Mouse (Mus musculus) kidney, postnatal 14 days (tissue): ENCODE measurements around the gene Ppp2r3a.

Source experiments
- DNase-seq: peaks from one replicate; pipeline ENCODE4 v3.0.0; 2022; ENCODE audit warnings: mixed read lengths

Ppp2r3a gene

DNA sequence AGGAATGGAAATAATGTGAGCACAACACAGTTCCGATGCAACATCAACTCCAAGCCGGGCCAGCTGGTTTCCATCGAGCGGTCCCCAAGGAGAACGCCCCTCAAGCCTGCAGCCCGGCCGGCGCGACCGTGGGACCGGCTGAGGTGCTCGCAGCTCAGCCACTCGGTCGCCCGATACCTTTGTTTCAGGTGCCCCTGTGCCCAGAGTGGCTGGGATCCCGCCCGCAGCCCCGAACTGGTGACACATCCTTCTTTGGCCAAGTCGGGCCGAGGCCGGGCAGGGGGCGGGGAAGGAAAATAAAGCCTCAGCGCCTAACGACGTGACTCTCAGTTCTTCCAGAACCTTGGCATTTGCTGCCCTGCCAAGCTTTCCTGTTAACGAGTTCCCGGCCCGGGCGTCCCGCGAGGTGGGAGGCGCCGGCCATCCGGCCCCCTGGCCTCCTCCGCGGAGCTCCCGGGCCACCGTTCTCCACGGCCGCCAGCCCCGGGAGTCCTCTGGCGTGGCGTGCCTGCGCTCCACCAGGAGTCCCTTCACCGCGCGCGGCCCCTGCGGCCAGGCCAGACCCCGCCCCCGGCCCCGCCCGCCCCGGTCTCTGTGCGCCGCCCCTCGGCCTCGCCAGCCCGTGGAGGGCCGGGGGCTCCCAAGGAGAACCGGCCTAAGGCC lies 483 bp downstream of the Ppp2r3a start:
- no peak for DNase-seq

DNA sequence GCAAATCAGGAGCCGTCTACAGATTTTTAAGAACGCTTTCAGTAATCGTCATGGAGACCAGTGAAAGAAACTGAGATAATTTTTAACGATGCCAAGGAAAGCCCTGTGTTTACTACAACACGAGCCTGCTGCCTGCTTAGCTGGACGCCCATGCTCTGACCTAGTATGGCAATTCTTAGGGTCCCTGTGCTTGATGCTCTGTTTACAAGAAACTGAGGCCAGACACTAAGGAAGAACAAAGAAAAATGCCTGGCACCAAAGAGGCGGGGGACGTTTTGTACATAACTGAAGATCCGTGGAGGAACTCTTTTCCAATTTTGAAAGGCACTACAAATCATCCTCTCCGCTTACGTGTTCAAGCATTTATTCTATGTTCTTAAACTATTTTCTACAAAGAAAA lies 1.1 kb downstream of the Ppp2r3a start:
- peak; percentile 21 for DNase-seq

DNA sequence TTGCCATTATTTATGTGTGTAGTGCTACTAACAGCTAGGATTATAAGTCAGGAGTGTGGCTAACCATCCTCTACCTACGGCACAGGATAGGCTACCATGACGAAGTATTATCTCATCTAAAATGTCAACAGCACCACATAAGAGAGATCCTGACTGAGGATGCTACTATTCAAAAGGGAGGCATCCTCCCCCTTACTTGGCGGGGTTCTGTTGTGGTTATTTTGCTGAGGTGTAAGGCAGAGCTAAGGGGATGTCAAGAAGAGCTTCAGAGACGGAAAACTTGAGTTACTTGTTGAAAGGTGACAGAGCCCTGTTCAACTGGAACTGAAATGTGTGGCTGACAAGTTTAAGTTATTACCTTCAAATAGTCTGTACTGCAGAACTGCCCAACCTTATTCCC lies 2.0 kb downstream of the Ppp2r3a start:
- DNase-seq = no peak

DNA sequence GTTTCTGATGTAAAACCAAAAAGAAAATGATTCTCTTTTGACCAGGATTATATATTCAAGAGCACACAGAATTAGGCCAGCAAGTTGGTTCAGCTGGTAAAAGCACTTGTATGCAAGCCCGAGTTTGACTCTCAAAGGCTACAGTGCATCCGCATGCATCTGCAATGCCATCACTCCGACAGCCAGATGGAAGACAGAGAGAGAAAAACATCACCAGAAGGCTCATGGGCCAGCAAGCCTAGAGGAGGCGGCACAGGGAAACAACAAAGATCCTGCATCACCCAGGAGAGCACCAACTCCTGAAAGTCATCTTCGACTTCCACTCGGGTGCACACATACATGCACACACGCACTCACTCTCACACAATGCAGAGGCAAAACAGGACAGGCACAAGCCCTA lies 4.1 kb downstream of the Ppp2r3a start:
- no peak for DNase-seq

DNA sequence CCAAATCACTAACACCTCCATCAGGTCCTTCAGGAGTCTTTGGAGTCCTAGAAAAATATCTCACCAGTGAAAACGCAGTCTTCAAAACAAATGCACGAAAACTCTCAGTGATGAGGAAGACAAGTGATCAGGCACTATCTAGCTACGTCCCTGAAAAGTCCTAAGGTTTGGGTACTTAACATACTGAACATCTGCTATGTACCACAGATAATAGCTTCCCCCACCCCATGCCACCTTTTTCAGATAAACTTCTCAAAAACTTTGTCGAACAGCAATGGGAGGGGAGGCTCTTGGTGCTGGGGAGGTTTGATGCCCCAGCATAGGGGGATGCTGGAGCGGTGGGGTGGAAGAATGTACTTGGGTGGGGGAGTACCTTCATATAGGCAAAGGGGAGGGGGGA lies 6.1 kb downstream of the Ppp2r3a start:
- no peak for DNase-seq

DNA sequence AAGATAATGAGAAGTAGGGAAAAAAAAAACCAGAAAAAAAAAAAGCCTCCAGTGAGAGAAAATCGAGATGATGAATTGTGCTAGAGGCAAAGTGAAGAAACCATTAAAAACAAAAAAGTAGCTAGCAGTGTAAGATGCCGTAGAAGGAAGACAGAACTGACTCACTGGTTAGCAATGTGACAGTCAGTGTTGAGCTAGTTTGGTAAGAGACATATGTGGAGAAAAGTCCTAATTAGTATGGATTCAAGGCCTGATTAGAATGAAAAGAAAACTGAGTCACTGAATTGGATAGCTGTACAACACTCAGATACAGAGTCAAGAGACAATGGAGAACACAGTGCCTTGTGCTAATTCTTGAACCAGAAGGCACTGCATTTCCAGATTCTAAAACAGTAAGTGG lies 7.9 kb downstream of the Ppp2r3a start:
- no peak for DNase-seq

DNA sequence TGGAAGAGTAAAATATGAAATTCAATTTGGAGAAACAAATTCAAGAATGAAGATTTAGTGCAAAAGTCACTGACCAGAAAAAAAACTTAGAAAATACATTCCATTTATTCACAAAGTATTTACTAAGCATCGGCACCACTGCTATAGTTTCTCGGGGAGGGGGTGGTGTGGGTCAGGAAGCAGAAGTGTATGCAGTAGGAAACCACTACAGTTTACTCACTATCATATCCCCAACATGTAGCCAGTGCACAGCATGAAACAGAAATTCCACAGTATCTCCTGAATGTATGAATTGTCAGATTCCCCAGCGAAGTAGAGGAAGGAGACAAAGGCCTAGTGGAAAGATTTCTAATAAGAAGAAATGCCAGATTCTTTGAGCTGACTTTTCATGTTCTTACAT lies 11.4 kb downstream of the Ppp2r3a start:
- no peak for DNase-seq

DNA sequence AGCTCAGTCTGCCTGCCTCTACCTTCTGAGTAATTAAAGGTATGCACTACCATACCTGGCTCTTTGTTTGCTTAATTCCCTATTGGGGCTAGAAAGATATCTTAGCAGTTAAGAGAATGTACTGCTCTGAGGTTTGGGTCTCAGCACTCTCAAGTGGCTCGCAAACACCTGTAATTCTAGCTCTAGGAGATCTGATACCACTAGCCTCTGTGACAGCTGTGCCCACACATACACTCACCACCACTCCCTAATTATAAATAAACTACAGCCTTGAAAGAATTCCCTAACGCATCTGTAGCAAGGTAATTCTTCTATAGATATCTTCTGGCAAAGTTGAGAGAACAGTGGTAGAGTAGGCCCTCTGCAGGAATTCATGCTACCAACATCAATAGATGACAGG lies 15.8 kb downstream of the Ppp2r3a start:
- no peak for DNase-seq

DNA sequence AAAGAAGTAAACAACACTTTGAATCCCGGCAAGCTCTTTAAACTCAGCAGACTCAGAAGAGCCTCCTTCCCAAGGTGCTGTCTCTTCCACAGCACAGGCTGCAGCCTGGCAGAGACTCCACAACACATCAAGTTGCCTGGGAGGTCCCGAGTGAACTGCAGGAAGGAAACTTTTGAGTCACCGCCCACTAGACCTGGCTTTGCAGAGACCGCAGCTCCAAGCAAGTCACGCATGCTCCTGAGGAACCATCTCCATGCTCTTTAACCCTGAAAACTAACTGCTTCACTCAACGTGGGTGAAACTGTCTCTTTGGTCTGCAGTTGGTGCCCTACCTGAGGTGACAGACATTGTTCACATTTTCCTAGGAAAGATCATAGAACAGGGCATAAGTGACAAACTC lies 19.6 kb downstream of the Ppp2r3a start:
- no peak for DNase-seq

DNA sequence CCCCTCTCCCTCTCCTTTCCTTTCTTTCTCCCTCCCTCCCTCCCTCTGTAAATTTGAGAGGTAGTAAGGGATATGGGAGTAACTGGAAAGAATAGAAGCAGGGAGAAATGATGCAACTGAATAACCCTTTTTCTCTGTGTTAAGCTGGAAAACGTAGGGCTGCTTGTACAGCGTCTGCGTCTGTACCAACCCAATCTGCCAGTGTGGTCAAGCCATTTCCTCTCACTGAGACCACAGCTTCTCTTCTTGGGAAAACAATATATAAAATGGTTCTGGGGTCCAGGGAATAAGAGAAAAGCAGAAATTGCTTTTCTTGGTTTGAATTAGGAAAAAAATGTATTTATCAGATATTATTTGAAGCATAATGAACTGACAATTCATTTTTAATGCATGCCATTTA lies 21.6 kb downstream of the Ppp2r3a start:
- DNase-seq = no peak

DNA sequence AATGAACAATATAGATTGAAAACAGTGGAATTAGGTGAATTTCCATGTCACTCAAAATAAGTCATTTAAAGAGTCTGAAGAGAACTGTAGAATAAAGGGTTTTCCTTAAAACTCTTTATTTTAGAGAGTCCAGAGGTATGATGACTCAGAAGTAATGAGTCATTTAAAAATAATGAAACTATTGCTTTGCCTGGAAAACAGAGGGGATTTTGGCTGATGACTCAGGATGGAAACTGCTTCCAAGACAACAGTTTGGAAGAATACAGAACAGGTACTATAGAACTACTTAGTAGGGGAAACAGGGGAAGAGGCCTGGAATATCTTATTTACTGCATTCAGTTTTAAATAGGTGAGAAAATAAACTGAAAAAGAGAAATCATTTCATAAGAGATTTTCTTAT lies 22.7 kb downstream of the Ppp2r3a start:
- DNase-seq = no peak

DNA sequence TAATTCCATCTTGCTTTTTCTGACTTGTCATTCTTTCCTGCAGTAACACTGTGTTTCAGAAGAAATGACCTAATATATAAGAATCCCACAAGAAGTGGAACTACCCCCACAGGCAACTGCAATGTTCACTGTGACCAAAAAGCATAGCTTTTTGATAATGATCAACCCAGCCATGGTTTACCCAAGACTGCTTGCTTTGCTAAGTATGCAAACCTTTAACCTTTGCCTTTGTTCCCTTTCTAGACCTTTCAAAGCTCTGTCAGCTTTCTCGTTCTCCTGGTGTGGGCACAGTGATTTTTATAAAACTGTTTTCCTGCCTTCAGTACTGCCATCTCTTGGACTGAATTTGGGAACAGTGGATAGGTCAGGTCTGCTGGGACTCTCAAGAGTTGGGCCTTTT lies 43.6 kb downstream of the Ppp2r3a start:
- peak; percentile 61 for DNase-seq

DNA sequence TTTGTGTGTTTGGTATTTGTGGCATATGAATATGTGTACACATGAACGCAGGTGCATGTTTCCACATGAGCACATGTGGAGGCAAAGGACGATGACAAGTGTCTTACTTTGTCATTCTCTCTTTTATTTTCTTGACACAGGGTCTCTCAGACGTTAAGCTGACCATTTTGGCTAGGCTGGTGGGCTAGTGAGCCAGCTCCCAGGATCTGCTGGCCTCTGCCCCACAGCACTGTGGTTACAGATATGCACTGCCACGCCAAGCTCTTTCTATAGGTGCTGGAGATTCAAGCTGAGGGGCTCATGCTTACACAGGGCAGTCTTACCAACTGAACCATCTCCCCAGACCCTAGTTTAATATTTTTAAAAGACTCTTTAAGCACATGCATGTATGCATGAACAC lies 45.1 kb downstream of the Ppp2r3a start:
- no peak for DNase-seq

DNA sequence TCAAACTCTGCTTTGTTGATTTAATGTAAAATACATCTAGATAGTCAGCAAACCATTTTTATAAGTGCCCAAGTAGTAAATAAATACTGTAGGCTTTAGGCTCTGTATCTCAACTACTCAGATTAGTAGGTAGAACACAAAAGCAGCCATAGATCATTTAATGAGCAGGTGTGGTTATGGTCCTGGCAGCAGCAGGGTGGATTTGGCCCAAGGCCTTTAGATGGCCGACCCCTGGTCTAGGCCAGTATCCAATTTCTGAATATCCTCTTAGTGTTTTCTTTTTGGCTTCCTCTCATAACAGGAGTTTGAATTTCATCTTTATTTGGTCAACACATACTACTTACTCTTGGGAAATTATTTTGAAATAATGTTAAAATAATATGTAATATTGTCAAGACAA lies 46.4 kb downstream of the Ppp2r3a start:
- no peak for DNase-seq

DNA sequence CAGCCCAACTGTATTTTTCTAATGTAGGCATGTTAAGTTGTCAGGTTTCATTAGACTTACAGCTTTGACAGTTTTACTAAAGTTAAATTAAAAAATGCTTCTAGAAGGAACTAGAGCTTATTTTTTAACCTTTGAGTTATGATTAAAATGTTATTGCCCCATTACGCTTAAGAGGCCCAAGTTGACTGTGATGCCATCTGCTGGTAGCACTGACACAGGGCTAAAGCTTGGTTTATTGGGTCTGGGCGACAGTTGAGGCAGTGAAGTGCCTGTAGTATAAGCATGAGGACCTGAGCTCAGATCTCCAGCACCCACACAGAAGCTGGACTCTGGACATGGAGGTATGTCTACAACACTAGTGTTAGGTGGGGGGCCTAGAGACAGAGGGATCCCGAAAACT lies 47.5 kb downstream of the Ppp2r3a start:
- DNase-seq = no peak

DNA sequence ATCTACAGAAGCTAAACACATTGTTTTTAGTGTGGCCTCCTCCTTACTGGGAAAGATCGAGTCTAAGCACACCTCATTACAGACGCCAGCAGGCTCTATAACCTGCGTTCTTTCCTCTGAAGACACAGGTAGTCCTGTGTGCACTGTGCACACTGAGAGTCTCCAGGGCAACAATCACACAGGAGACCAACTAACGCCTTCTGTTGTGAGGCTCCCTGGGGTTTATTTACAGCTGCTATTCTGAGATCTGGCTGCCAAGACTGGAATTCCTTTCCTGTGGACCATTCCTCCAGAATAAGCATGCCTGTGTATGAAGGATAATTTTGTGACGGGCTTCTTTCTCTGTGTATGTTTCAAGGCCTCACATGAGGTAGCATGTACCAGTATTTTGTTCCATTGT lies 51.0 kb downstream of the Ppp2r3a start:
- DNase-seq = peak; percentile 17

DNA sequence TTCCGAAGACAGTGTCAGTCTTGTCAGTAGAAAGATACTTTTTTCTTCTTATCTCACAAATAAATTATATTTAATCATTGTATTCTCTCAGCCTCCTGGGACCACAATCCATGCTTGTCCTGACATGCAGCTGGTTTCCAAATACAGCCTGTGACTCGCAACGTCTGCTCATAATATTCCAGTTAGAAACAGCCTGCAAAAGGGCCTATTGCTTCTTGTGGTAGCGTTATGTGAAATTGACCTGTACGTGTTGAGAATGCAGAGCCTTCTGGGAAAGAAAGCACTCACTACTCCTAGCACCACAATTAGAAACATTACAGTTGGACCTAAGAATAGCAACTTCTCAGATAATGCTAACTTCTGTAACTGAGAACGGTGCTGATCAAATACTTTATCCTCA lies 52.8 kb downstream of the Ppp2r3a start:
- DNase-seq = no peak

DNA sequence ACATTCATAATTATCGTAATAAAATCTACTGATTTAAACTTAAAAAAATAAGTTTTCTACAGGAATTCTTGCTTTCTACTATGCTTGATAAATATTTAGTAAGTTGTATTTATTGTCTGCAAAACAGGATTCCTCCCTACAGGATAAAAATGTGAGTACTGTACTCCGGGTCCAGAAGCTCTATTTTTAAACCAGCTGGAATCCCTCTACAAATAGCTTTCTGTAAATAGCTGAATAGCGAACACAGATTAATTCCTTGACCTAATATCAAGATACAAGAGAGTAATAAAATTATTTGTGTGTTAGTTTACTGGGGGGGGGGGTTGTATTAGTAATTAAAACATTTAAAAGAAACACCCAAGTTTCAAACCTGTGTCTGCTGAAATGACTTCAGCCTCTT lies 53.3 kb downstream of the Ppp2r3a start:
- DNase-seq = no peak

DNA sequence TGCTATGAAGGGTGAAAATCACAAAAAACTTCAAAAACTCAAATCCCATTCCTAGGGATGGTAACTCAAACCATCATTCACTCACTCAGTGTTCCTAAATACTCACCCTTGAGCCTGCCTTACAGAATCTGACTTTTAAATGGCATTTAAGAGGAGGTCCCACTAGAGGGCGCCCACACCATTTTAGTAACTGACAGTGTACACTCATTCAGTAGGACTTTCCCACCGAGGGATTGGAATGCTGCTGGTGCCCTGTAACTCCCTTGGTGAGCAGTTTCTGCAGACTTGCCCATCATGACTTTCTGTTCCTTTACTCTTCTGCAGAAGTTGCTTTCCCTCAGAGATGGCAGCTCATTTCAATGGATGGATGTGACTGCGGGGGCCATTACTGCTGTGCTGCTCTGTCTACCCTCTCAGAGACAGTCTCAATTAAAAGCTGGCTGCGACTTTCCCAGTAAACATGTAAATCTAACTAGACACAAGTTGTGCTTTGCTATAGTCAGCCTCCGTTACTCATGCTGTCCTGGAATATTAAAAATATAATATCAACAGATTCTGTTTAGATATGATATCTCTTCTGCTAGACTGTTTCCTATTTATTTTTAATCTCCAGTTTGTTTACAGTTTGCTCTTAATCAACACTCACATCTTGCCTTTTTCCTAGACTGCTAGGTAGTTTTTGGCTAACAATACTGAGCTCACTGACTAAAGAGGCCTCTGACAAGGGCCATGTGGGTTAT lies 69.5 kb downstream of the Ppp2r3a start:
- DNase-seq = peak; percentile 91

DNA sequence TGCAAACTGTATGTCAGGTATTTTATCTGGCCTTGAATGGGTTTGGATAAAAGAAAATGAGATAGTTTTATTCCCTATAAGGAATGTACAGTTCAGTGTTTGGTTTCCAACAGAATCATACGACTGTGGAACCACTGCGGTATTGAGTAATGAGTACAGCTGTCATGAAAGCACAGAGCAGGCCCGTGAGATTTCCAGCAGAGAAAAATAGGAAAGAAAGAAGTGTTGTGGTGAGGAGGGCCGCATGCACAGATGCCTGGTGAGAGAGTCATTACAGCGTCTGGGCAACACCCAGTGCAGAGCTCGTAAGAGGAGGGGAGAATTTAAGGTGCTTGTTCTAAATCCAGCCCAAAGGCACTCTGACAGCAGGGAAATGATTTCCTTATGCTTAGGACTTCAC lies 70.3 kb downstream of the Ppp2r3a start:
- DNase-seq = no peak

DNA sequence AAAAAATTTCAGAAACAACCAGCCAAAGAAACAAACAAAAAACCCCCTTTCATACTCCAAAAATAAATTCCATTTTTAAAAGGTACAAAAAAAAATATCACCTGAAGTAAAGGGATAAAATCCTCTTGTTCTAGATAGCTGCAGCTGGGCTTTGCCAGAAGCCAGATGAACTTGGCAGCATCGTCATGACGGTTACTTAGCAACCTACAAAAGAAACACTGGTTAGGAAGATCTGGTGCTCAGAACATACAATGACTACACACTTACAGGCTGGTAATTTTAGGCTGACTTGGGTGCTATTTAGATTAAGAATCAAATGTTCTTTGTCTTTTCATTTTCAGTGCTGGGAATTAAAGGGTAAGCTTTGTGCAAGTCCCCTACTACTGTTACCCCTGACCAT lies 71.4 kb downstream of the Ppp2r3a start:
- no peak for DNase-seq

DNA sequence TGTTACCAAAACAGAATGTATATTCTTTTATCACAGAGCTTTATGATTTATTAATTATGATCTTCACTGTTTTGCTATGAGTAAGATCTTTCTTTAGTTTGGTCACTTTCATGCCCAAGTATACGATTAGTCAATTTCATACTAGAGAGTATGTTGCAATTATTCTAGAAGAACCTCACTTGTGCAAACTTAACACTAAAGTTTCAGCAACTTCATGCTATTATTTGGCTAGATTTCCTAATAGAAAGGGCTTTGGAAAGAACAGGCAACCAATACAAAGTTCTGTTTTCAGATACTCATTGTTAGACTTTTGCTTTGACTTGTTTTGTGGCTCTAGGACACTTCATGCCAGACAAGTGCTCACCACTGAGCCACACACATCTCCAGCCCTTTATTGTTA lies 91.0 kb downstream of the Ppp2r3a start:
- no peak for DNase-seq

DNA sequence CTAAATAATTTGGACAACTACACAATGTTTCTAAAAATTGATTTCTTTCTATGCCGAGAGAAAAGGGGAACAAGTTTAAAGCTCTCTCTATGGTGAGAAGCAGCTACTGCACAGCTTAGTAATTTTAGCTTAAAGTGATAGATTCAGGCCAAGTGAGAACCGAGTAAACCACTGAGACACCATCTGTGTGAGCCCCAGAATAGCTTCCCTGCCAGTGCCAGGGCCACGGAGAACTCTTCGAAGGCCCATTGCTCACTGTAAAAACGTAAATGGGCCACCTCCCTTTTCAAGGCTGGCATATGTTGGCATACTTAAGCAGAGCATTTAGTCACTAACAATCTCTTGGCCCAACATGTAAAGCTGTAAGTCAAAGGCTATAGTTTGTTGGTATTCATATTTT lies 91.5 kb downstream of the Ppp2r3a start:
- no peak for DNase-seq

DNA sequence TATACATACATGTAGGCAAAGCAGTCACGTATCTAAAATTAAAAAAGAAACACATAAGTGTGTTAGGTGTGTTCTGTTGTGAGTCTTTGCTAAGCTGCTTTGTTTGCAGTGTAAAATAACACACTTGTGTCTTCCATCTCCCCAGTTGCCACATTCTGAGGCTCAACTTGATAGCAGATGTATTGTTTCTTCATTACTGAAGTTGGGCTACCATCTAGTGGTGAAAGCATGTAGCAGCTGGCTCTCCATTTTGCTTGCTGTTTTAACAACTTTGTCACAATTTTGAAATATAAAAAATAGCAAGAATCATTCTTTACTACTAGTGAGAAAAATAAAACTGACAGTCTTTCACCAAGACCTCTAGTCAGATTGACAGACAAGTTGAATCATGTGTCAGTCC lies 92.2 kb downstream of the Ppp2r3a start:
- peak; percentile 39 for DNase-seq

DNA sequence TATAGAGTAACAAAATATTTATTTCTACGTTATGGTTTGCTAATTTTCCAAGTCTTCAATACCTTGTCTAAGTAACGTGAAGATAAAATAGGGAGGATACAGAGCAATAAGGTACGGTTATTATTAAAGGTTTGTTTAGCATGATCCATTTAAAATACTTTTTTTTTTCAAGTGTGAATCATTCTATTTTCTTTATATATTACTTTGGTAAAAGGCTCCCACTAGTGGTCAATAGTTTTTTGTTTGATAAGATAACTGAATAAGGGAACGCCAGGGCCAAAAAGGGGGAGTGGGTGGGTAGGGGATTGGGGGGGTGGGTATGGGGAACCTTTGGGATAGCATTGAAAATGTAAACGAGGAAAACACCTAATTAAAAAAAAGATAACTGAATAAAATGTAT lies 98.7 kb downstream of the Ppp2r3a start:
- no peak for DNase-seq
